Mouse (Mus musculus): ENCODE results near the gene Adtrp. TPM values are rescaled to one million over a fixed set of nuclear protein-coding genes. Genes with fewer than 3 reads are reported as not detected.

Gene Adtrp
- polyA plus RNA-seq, 1 experiment = not detected

DNA sequence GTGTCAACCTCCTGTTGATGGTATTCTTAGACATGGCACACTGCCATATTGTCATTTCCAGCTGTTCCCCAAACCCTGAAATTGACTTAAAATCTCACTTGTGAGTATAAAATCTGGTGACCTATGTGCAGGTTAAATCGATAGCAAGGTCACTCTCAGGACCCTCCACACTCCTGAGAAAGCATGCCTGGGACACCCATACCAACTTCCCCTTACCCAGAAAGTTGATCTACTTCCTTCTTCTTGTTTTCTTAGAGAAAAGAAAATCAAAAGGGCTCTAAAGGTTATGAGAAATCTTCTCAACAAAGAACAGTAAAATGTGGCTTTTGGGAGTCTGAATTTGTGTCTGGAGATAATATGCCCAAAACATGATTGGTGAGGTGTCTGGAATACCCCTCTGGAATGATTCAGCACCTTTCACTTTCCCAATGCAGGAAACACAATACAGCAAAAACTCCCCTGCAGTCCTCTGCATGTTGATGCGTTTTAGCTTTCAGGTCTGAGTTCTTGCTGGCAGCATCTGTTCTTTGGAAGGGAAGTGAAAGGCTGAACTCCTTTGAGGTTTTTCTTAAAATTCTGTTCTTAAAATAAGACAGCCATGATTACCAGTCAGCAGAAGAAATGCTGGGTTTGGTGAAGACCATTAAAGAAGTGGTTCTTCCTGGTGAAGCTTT is 59.5 kb downstream of the Adtrp start:
- TF ChIP-seq MYOD1 (IDR thresholded peaks at IDR 0.05; ENCODE audit: control insufficient read depth, insufficient read length, low read depth) (no peak), USF1 (IDR thresholded peaks at IDR 0.05; ENCODE audit: low read depth) (no peak), MYOG (IDR thresholded peaks at IDR 0.05; ENCODE audit: control insufficient read depth, extremely low read depth, insufficient read length) (no peak), CEBPB (IDR thresholded peaks at IDR 0.05; ENCODE audit: low read depth) (no peak), MAX (IDR thresholded peaks at IDR 0.05) (no peak), CTCF (IDR thresholded peaks at IDR 0.05; ENCODE audit: control insufficient read depth, insufficient read depth, insufficient read length) (no peak), FOSL1 (IDR thresholded peaks at IDR 0.05; ENCODE audit: insufficient read depth, low read length, poor library complexity, severe bottlenecking) (no peak)
- Histone ChIP-seq H3ac (ENCODE audit: control insufficient read depth, insufficient read length, low read depth) (no peak overlapping the region), H3K79me3 (ENCODE audit: low read depth) (no peaks in the 10 kb centered on the region), H3K79me2 (ENCODE audit: control insufficient read depth, insufficient read depth) (no peaks in the 10 kb centered on the region), H3K4me3 (ENCODE audit: insufficient read depth, poor library complexity, severe bottlenecking) (no peak overlapping the region), H3K27me3 (ENCODE audit: control insufficient read depth, insufficient read depth, insufficient read length) (no peaks in the 10 kb centered on the region), H3K36me3 (ENCODE audit: control insufficient read depth, insufficient read depth) (no peaks in the 10 kb centered on the region)

- Histone ChIP-seq H3ac (ENCODE audit: control insufficient read depth, insufficient read length, low read depth) (no peak overlapping the region), H3K4me3 (ENCODE audit: insufficient read depth, poor library complexity, severe bottlenecking) (no peak overlapping the region), H3K36me3 (ENCODE audit: control insufficient read depth, insufficient read depth) (no peaks in the 10 kb centered on the region), H3K79me3 (ENCODE audit: low read depth) (no peaks in the 10 kb centered on the region), H3K27me3 (ENCODE audit: control insufficient read depth, insufficient read depth, insufficient read length) (no peaks in the 10 kb centered on the region), H3K79me2 (ENCODE audit: control insufficient read depth, insufficient read depth) (no peaks in the 10 kb centered on the region)
- no peak for TF ChIP-seq CEBPB (IDR thresholded peaks at IDR 0.05; ENCODE audit: low read depth)
- no peak for TF ChIP-seq USF1 (IDR thresholded peaks at IDR 0.05; ENCODE audit: low read depth)
- no peak for TF ChIP-seq FOSL1 (IDR thresholded peaks at IDR 0.05; ENCODE audit: insufficient read depth, low read length, poor library complexity, severe bottlenecking)
- TF ChIP-seq MYOD1 (IDR thresholded peaks at IDR 0.05; ENCODE audit: control insufficient read depth, insufficient read length, low read depth) = no peak
- no peak for TF ChIP-seq MAX (IDR thresholded peaks at IDR 0.05)
- TF ChIP-seq MYOG (IDR thresholded peaks at IDR 0.05; ENCODE audit: control insufficient read depth, extremely low read depth, insufficient read length) = no peak
- no peak for TF ChIP-seq CTCF (IDR thresholded peaks at IDR 0.05; ENCODE audit: control insufficient read depth, insufficient read depth, insufficient read length)
Observed at GRCm38 (mm10) chr13:41786640-41787039, 60.8 kb downstream of the Adtrp start.

GRCm38 (mm10) chr13:41784889-41785701 is 62.4 kb downstream of the Adtrp start:
- Histone ChIP-seq H3K27me3 (ENCODE audit: control insufficient read depth, insufficient read depth, insufficient read length) (no peaks in the 10 kb centered on the region), H3K36me3 (ENCODE audit: control insufficient read depth, insufficient read depth) (no peaks in the 10 kb centered on the region), H3ac (ENCODE audit: control insufficient read depth, insufficient read length, low read depth) (no peak overlapping the region), H3K4me3 (ENCODE audit: insufficient read depth, poor library complexity, severe bottlenecking) (no peak overlapping the region), H3K79me2 (ENCODE audit: control insufficient read depth, insufficient read depth) (no peaks in the 10 kb centered on the region), H3K79me3 (ENCODE audit: low read depth) (no peaks in the 10 kb centered on the region)
- TF ChIP-seq CEBPB (IDR thresholded peaks at IDR 0.05; ENCODE audit: low read depth) = no peak
- TF ChIP-seq MAX (IDR thresholded peaks at IDR 0.05) = no peak
- no peak for TF ChIP-seq USF1 (IDR thresholded peaks at IDR 0.05; ENCODE audit: low read depth)
- no peak for TF ChIP-seq CTCF (IDR thresholded peaks at IDR 0.05; ENCODE audit: control insufficient read depth, insufficient read depth, insufficient read length)
- TF ChIP-seq FOSL1 (IDR thresholded peaks at IDR 0.05; ENCODE audit: insufficient read depth, low read length, poor library complexity, severe bottlenecking) = no peak
- no peak for TF ChIP-seq MYOG (IDR thresholded peaks at IDR 0.05; ENCODE audit: control insufficient read depth, extremely low read depth, insufficient read length)
- no peak for TF ChIP-seq MYOD1 (IDR thresholded peaks at IDR 0.05; ENCODE audit: control insufficient read depth, insufficient read length, low read depth)

GRCm38 (mm10) chr13:41780296-41780695 is 67.2 kb downstream of the Adtrp start:
- no peak overlapping the region for H3K4me3 ChIP-seq (ENCODE audit: insufficient read depth, poor library complexity, severe bottlenecking)
- TF ChIP-seq FOSL1 (IDR thresholded peaks at IDR 0.05; ENCODE audit: insufficient read depth, low read length, poor library complexity, severe bottlenecking) = no peak
- TF ChIP-seq CEBPB (IDR thresholded peaks at IDR 0.05; ENCODE audit: low read depth) = no peak
- TF ChIP-seq MYOG (IDR thresholded peaks at IDR 0.05; ENCODE audit: control insufficient read depth, extremely low read depth, insufficient read length) = no peak
- TF ChIP-seq USF1 (IDR thresholded peaks at IDR 0.05; ENCODE audit: low read depth) = no peak
- TF ChIP-seq MYOD1 (IDR thresholded peaks at IDR 0.05; ENCODE audit: control insufficient read depth, insufficient read length, low read depth) = no peak
- TF ChIP-seq MAX (IDR thresholded peaks at IDR 0.05) = no peak
- no peak for TF ChIP-seq CTCF (IDR thresholded peaks at IDR 0.05; ENCODE audit: control insufficient read depth, insufficient read depth, insufficient read length)
- no peaks in the 10 kb centered on the region for H3K79me3 ChIP-seq (ENCODE audit: low read depth)
- no peaks in the 10 kb centered on the region for H3K27me3 ChIP-seq (ENCODE audit: control insufficient read depth, insufficient read depth, insufficient read length)
- no peaks in the 10 kb centered on the region for H3K36me3 ChIP-seq (ENCODE audit: control insufficient read depth, insufficient read depth)
- no peaks in the 10 kb centered on the region for H3K79me2 ChIP-seq (ENCODE audit: control insufficient read depth, insufficient read depth)
- no peak overlapping the region for H3ac ChIP-seq (ENCODE audit: control insufficient read depth, insufficient read length, low read depth)

- Histone ChIP-seq H3K4me3 (ENCODE audit: insufficient read depth, poor library complexity, severe bottlenecking) (no peak overlapping the region), H3K27me3 (ENCODE audit: control insufficient read depth, insufficient read depth, insufficient read length) (no peaks in the 10 kb centered on the region), H3K79me2 (ENCODE audit: control insufficient read depth, insufficient read depth) (no peaks in the 10 kb centered on the region), H3K36me3 (ENCODE audit: control insufficient read depth, insufficient read depth) (no peaks in the 10 kb centered on the region), H3ac (ENCODE audit: control insufficient read depth, insufficient read length, low read depth) (no peak overlapping the region), H3K79me3 (ENCODE audit: low read depth) (no peaks in the 10 kb centered on the region)
- no peak for TF ChIP-seq CEBPB (IDR thresholded peaks at IDR 0.05; ENCODE audit: low read depth)
- TF ChIP-seq MYOG (IDR thresholded peaks at IDR 0.05; ENCODE audit: control insufficient read depth, extremely low read depth, insufficient read length) = no peak
- TF ChIP-seq MAX (IDR thresholded peaks at IDR 0.05) = no peak
- TF ChIP-seq CTCF (IDR thresholded peaks at IDR 0.05; ENCODE audit: control insufficient read depth, insufficient read depth, insufficient read length) = no peak
- TF ChIP-seq FOSL1 (IDR thresholded peaks at IDR 0.05; ENCODE audit: insufficient read depth, low read length, poor library complexity, severe bottlenecking) = no peak
- TF ChIP-seq MYOD1 (IDR thresholded peaks at IDR 0.05; ENCODE audit: control insufficient read depth, insufficient read length, low read depth) = no peak
- no peak for TF ChIP-seq USF1 (IDR thresholded peaks at IDR 0.05; ENCODE audit: low read depth)
Observed at GRCm38 (mm10) chr13:41779603-41780180, 67.8 kb downstream of the Adtrp start.

Measured in C2C12 (cell line).